Mouse (Mus musculus) forebrain, embryonic 11.5 days (tissue): Measurements from ENCODE around the gene Atg7. TPM values are rescaled to one million over a fixed set of nuclear protein-coding genes. Genes with fewer than 3 reads are reported as not detected.

ENCODE experiments used
- ATAC-seq: fragments of 200-750 bp; cut with Nextera tagmentation; replicated peaks from 2 replicates; pipeline ENCODE4 v1.8.0; 2017; ENCODE audit warnings: moderate TSS enrichment; ENCODE audit not compliant: low FRiP score
- DNase-seq: peaks from one replicate; pipeline ENCODE4 v3.0.0-alpha.2; 2017; ENCODE audit warnings: low spot score
- H3K27ac ChIP-seq: fragments of 300-500 bp; sonication (generic); 2 replicates; pipeline ENCODE4 v1.5.1; 2014; ENCODE audit warnings: low read depth, low read length
- H3K27me3 ChIP-seq: fragments of 300-500 bp; sonication (generic); 2 replicates; pipeline ENCODE4 v1.6.1; 2014; ENCODE audit warnings: mild to moderate bottlenecking, low read length, mixed read lengths; ENCODE audit not compliant: control insufficient read depth, insufficient read depth
- H3K36me3 ChIP-seq: fragments of 300-500 bp; sonication (generic); 2 replicates; pipeline ENCODE4 v1.6.1; 2014; ENCODE audit warnings: mild to moderate bottlenecking, low read length, moderate library complexity, mixed read lengths; ENCODE audit not compliant: control insufficient read depth, insufficient read depth
- H3K4me1 ChIP-seq: fragments of 300-500 bp; sonication (generic); replicated peaks from 2 replicates; pipeline ENCODE4 v1.6.1; 2014; ENCODE audit warnings: low read length, mixed read lengths; ENCODE audit not compliant: control insufficient read depth, insufficient read depth
- H3K4me2 ChIP-seq: fragments of 300-500 bp; sonication (generic); 2 replicates; pipeline ENCODE4 v1.6.1; 2014; ENCODE audit warnings: low read depth, mild to moderate bottlenecking, low read length, moderate library complexity, mixed read lengths; ENCODE audit not compliant: severe bottlenecking
- H3K4me3 ChIP-seq: fragments of 300-500 bp; sonication (generic); 2 replicates; pipeline ENCODE4 v1.5.1; 2014; ENCODE audit warnings: low read depth, low read length
- H3K9ac ChIP-seq: fragments of 300-500 bp; sonication (generic); 2 replicates; pipeline ENCODE4 v1.6.1; 2014; ENCODE audit warnings: low read length
- H3K9me3 ChIP-seq: fragments of 300-500 bp; sonication (generic); 2 replicates; pipeline ENCODE4 v1.6.1; 2016; ENCODE audit warnings: low read length, mixed read lengths; ENCODE audit not compliant: control insufficient read depth
- WGBS: fragments of 180-500 bp; shearing (Covaris S2); extraction: QIAGEN DNeasy Blood & Tissue Kit; methylation state at CpG from one replicate; pipeline ENCODE4 v1.1.7; 2014; 5-methylcytosine and 5-hydroxymethylcytosine counted together
- polyA plus RNA-seq: library from polyadenylated mRNA; unstranded; fragments of >200 nt; fragmentation: Nextera tagmentation; extraction: Ambion mirVana; gene quantifications from 2 replicates; pipeline ENCODE4 v1.2.1, GENCODE M21; 2014

The Atg7 gene
- polyA plus RNA-seq, 1 experiment from 2014 or later, result 20.3 TPM

- DNase-seq (no peak), ATAC-seq (peak; percentile 61; the same call in 1 of the 2 replicates)
- Histone ChIP-seq H3K27me3 (no peaks in the 10 kb centered on the region), H3K9me3 (no peaks in the 10 kb centered on the region), H3K4me3 (no peak overlapping the region), H3K36me3 (no peaks in the 10 kb centered on the region), H3K4me1 (peaks cover 11% of the 10 kb centered on the region), H3K27ac (peak overlapping the region; percentile 37), H3K9ac (peak overlapping the region; percentile 5; the same call in 1 of the 2 replicates), H3K4me2 (no peak overlapping the region)
- WGBS, result 60% methylated on average over 7 of the region's 7 CpGs
Observed at GRCm38 (mm10) chr6:114715289-114716030, 72.6 kb downstream of the Atg7 start.

GRCm38 (mm10) chr6:114719100-114719499 is 76.2 kb downstream of the Atg7 start:
- no peaks in the 10 kb centered on the region for H3K9me3 ChIP-seq
- H3K27me3 ChIP-seq, result no peaks in the 10 kb centered on the region
- H3K36me3 ChIP-seq, result no peaks in the 10 kb centered on the region
- ATAC-seq, result no peak
- DNase-seq, result no peak
- no peak overlapping the region for H3K9ac ChIP-seq
- H3K4me2 ChIP-seq, result no peak overlapping the region
- 73% methylated on average over 5 of the region's 5 CpGs for WGBS
- H3K4me3 ChIP-seq, result no peak overlapping the region
- no peak overlapping the region for H3K27ac ChIP-seq
- H3K4me1 ChIP-seq, result peaks cover 12% of the 10 kb centered on the region

- no peak overlapping the region for H3K4me2 ChIP-seq
- H3K4me3 ChIP-seq, result no peak overlapping the region
- no peak overlapping the region for H3K9ac ChIP-seq
- H3K9me3 ChIP-seq, result no peaks in the 10 kb centered on the region
- H3K4me1 ChIP-seq, result peaks cover 8% of the 10 kb centered on the region
- H3K27ac ChIP-seq, result no peak overlapping the region
- ATAC-seq, result no peak
- WGBS, result 92% methylated on average over 8 of the region's 8 CpGs
- DNase-seq, result no peak
- H3K27me3 ChIP-seq, result no peaks in the 10 kb centered on the region
- H3K36me3 ChIP-seq, result no peaks in the 10 kb centered on the region
Observed at GRCm38 (mm10) chr6:114719665-114720064, 76.8 kb downstream of the Atg7 start.

- 85% methylated on average over 5 of the region's 5 CpGs for WGBS
- Histone ChIP-seq H3K27me3 (no peaks in the 10 kb centered on the region), H3K9me3 (no peaks in the 10 kb centered on the region), H3K4me1 (peaks cover 3% of the 10 kb centered on the region; the same call in 1 of the 2 replicates), H3K9ac (no peak overlapping the region), H3K4me2 (no peak overlapping the region), H3K4me3 (no peak overlapping the region), H3K36me3 (no peaks in the 10 kb centered on the region), H3K27ac (no peak overlapping the region)
- no peak for DNase-seq
- no peak for ATAC-seq
Observed at GRCm38 (mm10) chr6:114722046-114722445, 79.1 kb downstream of the Atg7 start.

- H3K4me2 ChIP-seq, result no peak overlapping the region
- H3K4me3 ChIP-seq, result no peak overlapping the region
- no peaks in the 10 kb centered on the region for H3K36me3 ChIP-seq
- WGBS, result 27% methylated on average over 9 of the region's 9 CpGs
- ATAC-seq, result no peak; the same call in 1 of the 2 replicates
- H3K9me3 ChIP-seq, result no peaks in the 10 kb centered on the region
- no peaks in the 10 kb centered on the region for H3K27me3 ChIP-seq
- no peak overlapping the region for H3K27ac ChIP-seq
- peaks cover 5% of the 10 kb centered on the region; the same call in 1 of the 2 replicates for H3K4me1 ChIP-seq
- no peak overlapping the region for H3K9ac ChIP-seq
- DNase-seq, result peak; percentile 68
Observed at GRCm38 (mm10) chr6:114723925-114724324, 81.0 kb downstream of the Atg7 start.

GRCm38 (mm10) chr6:114724351-114724750 is 81.5 kb downstream of the Atg7 start:
- H3K9me3 ChIP-seq, result no peaks in the 10 kb centered on the region
- H3K9ac ChIP-seq, result no peak overlapping the region
- DNase-seq (no peak), ATAC-seq (no peak)
- H3K27me3 ChIP-seq, result no peaks in the 10 kb centered on the region
- H3K27ac ChIP-seq, result no peak overlapping the region
- H3K4me1 ChIP-seq, result peaks cover 5% of the 10 kb centered on the region; the same call in 1 of the 2 replicates
- no peak overlapping the region for H3K4me3 ChIP-seq
- WGBS, result 90% methylated on average over 7 of the region's 7 CpGs
- no peaks in the 10 kb centered on the region for H3K36me3 ChIP-seq
- H3K4me2 ChIP-seq, result no peak overlapping the region

GRCm38 (mm10) chr6:114725147-114725575 is 82.3 kb downstream of the Atg7 start:
- DNase-seq (no peak), ATAC-seq (no peak)
- no peak overlapping the region for H3K27ac ChIP-seq
- H3K9ac ChIP-seq, result no peak overlapping the region
- no peak overlapping the region for H3K4me2 ChIP-seq
- no peak overlapping the region for H3K4me3 ChIP-seq
- WGBS, result 79% methylated on average over 8 of the region's 8 CpGs
- no peaks in the 10 kb centered on the region for H3K9me3 ChIP-seq
- peaks cover 5% of the 10 kb centered on the region; the same call in 1 of the 2 replicates for H3K4me1 ChIP-seq
- no peaks in the 10 kb centered on the region for H3K36me3 ChIP-seq
- H3K27me3 ChIP-seq, result no peaks in the 10 kb centered on the region

- Histone ChIP-seq H3K27me3 (no peaks in the 10 kb centered on the region), H3K9me3 (no peaks in the 10 kb centered on the region), H3K27ac (no peak overlapping the region), H3K4me3 (no peak overlapping the region), H3K4me2 (no peak overlapping the region), H3K4me1 (peaks cover 5% of the 10 kb centered on the region; the same call in 1 of the 2 replicates), H3K9ac (no peak overlapping the region), H3K36me3 (no peaks in the 10 kb centered on the region)
- DNase-seq (no peak), ATAC-seq (no peak)
- WGBS, result 52% methylated on average over 11 of the region's 11 CpGs
Observed at GRCm38 (mm10) chr6:114726681-114727080, 83.8 kb downstream of the Atg7 start.

- WGBS, result 73% methylated on average over 5 of the region's 5 CpGs
- no peak overlapping the region for H3K4me3 ChIP-seq
- no peak overlapping the region for H3K27ac ChIP-seq
- no peak overlapping the region for H3K9ac ChIP-seq
- no peaks in the 10 kb centered on the region for H3K9me3 ChIP-seq
- DNase-seq (no peak), ATAC-seq (no peak)
- H3K36me3 ChIP-seq, result no peaks in the 10 kb centered on the region
- no peaks in the 10 kb centered on the region for H3K27me3 ChIP-seq
- no peaks in the 10 kb centered on the region for H3K4me1 ChIP-seq
- no peak overlapping the region for H3K4me2 ChIP-seq
Observed at GRCm38 (mm10) chr6:114733156-114733555, 90.3 kb downstream of the Atg7 start.
